Mouse (Mus musculus) cerebellum, adult 11 months (tissue): ENCODE measurements around the gene Hdac7.

Source experiments
- DNase-seq: peaks from one replicate; pipeline ENCODE4 v3.0.0; 2022

The Hdac7 gene

GRCm38 (mm10) chr15:97812126-97812525 lies 32.2 kb downstream of the Hdac7 start:
- DNase-seq: peak; percentile 81

GRCm38 (mm10) chr15:97811307-97811706 lies 33.0 kb downstream of the Hdac7 start:
- no peak for DNase-seq

- DNase-seq: no peak
Measured at GRCm38 (mm10) chr15:97810399-97810798, 33.9 kb downstream of the Hdac7 start.

GRCm38 (mm10) chr15:97809942-97810341 lies 34.4 kb downstream of the Hdac7 start:
- DNase-seq: no peak

- DNase-seq: no peak
Measured at GRCm38 (mm10) chr15:97809206-97809605, 35.1 kb downstream of the Hdac7 start.

- DNase-seq: no peak
Measured at GRCm38 (mm10) chr15:97808532-97808931, 35.8 kb downstream of the Hdac7 start.

- no peak for DNase-seq
Measured at GRCm38 (mm10) chr15:97807867-97808266, 36.4 kb downstream of the Hdac7 start.

- no peak for DNase-seq
Measured at GRCm38 (mm10) chr15:97802575-97802974, 41.7 kb downstream of the Hdac7 start.

GRCm38 (mm10) chr15:97801811-97802210 lies 42.5 kb downstream of the Hdac7 start:
- no peak for DNase-seq

- no peak for DNase-seq
Measured at GRCm38 (mm10) chr15:97800853-97801252, 43.4 kb downstream of the Hdac7 start.

- DNase-seq: no peak
Measured at GRCm38 (mm10) chr15:97799446-97799845, 44.9 kb downstream of the Hdac7 start.

GRCm38 (mm10) chr15:97798134-97798533 lies 46.2 kb downstream of the Hdac7 start:
- DNase-seq: no peak

GRCm38 (mm10) chr15:97796674-97797310 lies 47.5 kb downstream of the Hdac7 start:
- no peak for DNase-seq

GRCm38 (mm10) chr15:97795559-97796235 lies 48.6 kb downstream of the Hdac7 start:
- no peak for DNase-seq

- DNase-seq: no peak
Measured at GRCm38 (mm10) chr15:97794268-97794667, 50.0 kb downstream of the Hdac7 start.

GRCm38 (mm10) chr15:97793386-97794153 lies 50.7 kb downstream of the Hdac7 start:
- DNase-seq: no peak

- DNase-seq: no peak
Measured at GRCm38 (mm10) chr15:97791126-97791700, 53.1 kb downstream of the Hdac7 start.

GRCm38 (mm10) chr15:97789761-97790505 lies 54.4 kb downstream of the Hdac7 start:
- DNase-seq: peak; percentile 76

GRCm38 (mm10) chr15:97788821-97789220 lies 55.5 kb downstream of the Hdac7 start:
- DNase-seq: peak; percentile 73

- DNase-seq: no peak
Measured at GRCm38 (mm10) chr15:97787799-97788667, 56.3 kb downstream of the Hdac7 start.

- no peak for DNase-seq
Measured at GRCm38 (mm10) chr15:97787148-97787798, 57.0 kb downstream of the Hdac7 start.
